Mouse (Mus musculus): ENCODE measurements at regions not wholly inside any gene's neighbourhood (a gene's known extent, or its start where the extent isn't known, plus 50 kb on each side); places are given as distances from the start of the nearest gene placed in this dataset.
A peak's percentile ranks its signal among the peaks of the same experiment; 100 is the strongest.

DNA sequence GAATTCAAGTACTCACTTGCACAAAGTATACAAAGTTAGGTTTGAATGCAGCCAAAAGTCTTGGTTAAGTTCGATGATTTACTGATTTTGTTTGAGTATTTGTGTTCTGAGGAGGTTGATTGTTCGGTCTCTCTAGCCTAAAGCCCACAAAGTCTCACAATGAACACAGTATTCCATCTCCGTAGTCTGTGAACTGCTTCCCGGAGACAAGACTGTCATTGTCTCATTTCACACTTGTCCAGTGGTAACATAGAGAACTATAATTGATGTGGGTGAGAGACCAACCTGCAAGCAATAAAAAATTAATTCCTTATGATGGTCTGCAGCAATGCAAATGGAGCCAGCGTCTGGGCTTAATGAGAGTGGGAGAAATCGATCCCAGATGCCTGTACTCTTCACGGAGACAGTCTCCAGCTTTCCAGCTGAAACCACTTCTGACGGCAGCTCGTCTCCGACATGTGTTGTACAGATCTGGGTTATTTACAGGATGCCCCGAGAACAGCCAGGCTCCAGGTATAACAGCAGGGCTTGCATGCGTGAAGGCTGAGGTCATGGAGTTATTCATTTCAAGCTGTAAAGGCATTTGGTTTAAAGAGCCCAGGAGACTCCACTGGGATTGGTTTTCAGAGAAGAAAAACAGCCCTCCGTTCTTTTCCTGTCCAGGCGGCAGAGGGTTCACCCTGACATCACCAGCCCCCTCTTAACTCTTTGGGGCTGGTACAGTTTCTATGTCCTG lies 75.2 kb downstream of the Asb13 start:
- DNase-seq, result peak; percentile 46

All from retina, postnatal 1 day (tissue).